Mouse (Mus musculus): ENCODE measurements at regions not wholly inside any gene's neighbourhood (a gene's known extent, or its start where the extent isn't known, plus 50 kb on each side); places are given as distances from the start of the nearest gene placed in this dataset.

GRCm38 (mm10) chr10:39308535-39308934 lies 60.1 kb upstream of the Fyn start:
- no peak for TF ChIP-seq CTCF (IDR thresholded peaks at IDR 0.05)
- no peak for TF ChIP-seq POLR2A (IDR thresholded peaks at IDR 0.05; ENCODE audit: insufficient read depth, low read depth, low read length)
